Mouse (Mus musculus) liver, postnatal 0 days (tissue): ENCODE data around the gene Nrxn1. TPM values are rescaled to one million over a fixed set of nuclear protein-coding genes. Genes with fewer than 3 reads are reported as not detected.

Experiments
- ATAC-seq: fragments of 200-750 bp; cut with Nextera tagmentation; 2 replicates; pipeline ENCODE4 v1.8.0; 2017; ENCODE audit warnings: mild to moderate bottlenecking, moderate library complexity
- DNase-seq: peaks from one replicate; pipeline ENCODE4 v3.0.0-alpha.2; 2016
- H3K27ac ChIP-seq: fragments of 300-500 bp; sonication (generic); 2 replicates; pipeline ENCODE4 v1.5.1; 2014; ENCODE audit warnings: antibody characterized with exemption, moderate library complexity, mild to moderate bottlenecking, low read depth
- H3K27me3 ChIP-seq: fragments of 300-500 bp; sonication (generic); 2 replicates; pipeline ENCODE4 v1.6.1; 2014; ENCODE audit warnings: low read length, control low read depth, mixed read lengths; ENCODE audit not compliant: insufficient read depth
- H3K36me3 ChIP-seq: fragments of 300-500 bp; sonication (generic); replicated peaks from 2 replicates; pipeline ENCODE4 v1.6.1; 2014; ENCODE audit warnings: mild to moderate bottlenecking, control low read depth, low read length, moderate library complexity, mixed read lengths; ENCODE audit not compliant: insufficient read depth
- H3K4me1 ChIP-seq: fragments of 300-500 bp; sonication (generic); 2 replicates; pipeline ENCODE4 v1.6.1; 2014; ENCODE audit warnings: antibody characterized with exemption, mild to moderate bottlenecking, control low read depth; ENCODE audit not compliant: insufficient read depth
- H3K4me2 ChIP-seq: fragments of 300-500 bp; sonication (generic); 2 replicates; pipeline ENCODE4 v1.6.1; 2014; ENCODE audit warnings: low read depth, mild to moderate bottlenecking, low read length, moderate library complexity, mixed read lengths
- H3K4me3 ChIP-seq: fragments of 300-500 bp; sonication (generic); 2 replicates; pipeline ENCODE4 v1.5.1; 2014; ENCODE audit warnings: low read depth, low read length
- H3K9ac ChIP-seq: fragments of 300-500 bp; sonication (generic); replicated peaks from 2 replicates; pipeline ENCODE4 v1.6.1; 2014; ENCODE audit warnings: mild to moderate bottlenecking, moderate library complexity
- H3K9me3 ChIP-seq: fragments of 300-500 bp; sonication (generic); 2 replicates; pipeline ENCODE4 v1.6.1; 2016; ENCODE audit warnings: mild to moderate bottlenecking, control low read depth, low read length, mixed read lengths
- CTCF ChIP-seq: sonication (generic); IDR thresholded peaks from 2 replicates; pipeline ENCODE4 v1.5.1; 2016; ENCODE audit warnings: antibody characterized with exemption, low read depth
- EP300 ChIP-seq: IDR thresholded peaks from 2 replicates; pipeline ENCODE4 v1.6.1; 2016; ENCODE audit warnings: antibody characterized with exemption, low read depth, mild to moderate bottlenecking
- WGBS: fragments of 180-500 bp; shearing (Covaris S2); extraction: QIAGEN DNeasy Blood & Tissue Kit; methylation state at CpG from one replicate; pipeline ENCODE4 v1.1.7; 2014; ENCODE audit not compliant: insufficient replicate concordance; 5-methylcytosine and 5-hydroxymethylcytosine counted together
- polyA plus RNA-seq: library from polyadenylated mRNA; unstranded; fragments of >200 nt; fragmentation: Nextera tagmentation; extraction: Ambion mirVana; gene quantifications from 2 replicates; pipeline ENCODE4 v1.2.1, GENCODE M21; 2015

Nrxn1 gene
- polyA plus RNA-seq, 1 experiment from 2014 or later = 0.41 TPM

GRCm38 (mm10) chr17:90196772-90197171 lies 896.1 kb downstream of the Nrxn1 start:
- no peaks in the 10 kb centered on the region for H3K27me3 ChIP-seq
- no peak for TF ChIP-seq CTCF
- TF ChIP-seq EP300 = no peak
- 24% methylated on average over 1 of the region's 1 CpGs for WGBS

GRCm38 (mm10) chr17:90141602-90142001 lies 951.3 kb downstream of the Nrxn1 start:
- H3K36me3 ChIP-seq = no peaks in the 10 kb centered on the region
- H3K27ac ChIP-seq = no peak overlapping the region
- no peak overlapping the region for H3K4me2 ChIP-seq
- H3K27me3 ChIP-seq = no peaks in the 10 kb centered on the region
- H3K9ac ChIP-seq = no peak overlapping the region
- peak; percentile 34 for TF ChIP-seq CTCF
- no peak for TF ChIP-seq EP300
- DNase-seq = peak; percentile 15
- no peaks in the 10 kb centered on the region for H3K4me1 ChIP-seq
- no peak overlapping the region for H3K4me3 ChIP-seq
- no peak for ATAC-seq
- H3K9me3 ChIP-seq = no peaks in the 10 kb centered on the region
- WGBS = 49% methylated on average over 4 of the region's 4 CpGs

More at GRCm38 (mm10) chr17:90196772-90197171, 896.1 kb downstream of the Nrxn1 start:
- no peaks in the 10 kb centered on the region for H3K9me3 ChIP-seq
- H3K4me1 ChIP-seq = no peaks in the 10 kb centered on the region
- H3K27ac ChIP-seq = no peak overlapping the region
- ATAC-seq (no peak), DNase-seq (no peak)
- no peak overlapping the region for H3K4me3 ChIP-seq
- H3K4me2 ChIP-seq = no peak overlapping the region
- no peak overlapping the region for H3K9ac ChIP-seq
- H3K36me3 ChIP-seq = no peaks in the 10 kb centered on the region

GRCm38 (mm10) chr17:90130836-90131235 lies 962.0 kb downstream of the Nrxn1 start:
- no peak for DNase-seq

GRCm38 (mm10) chr17:90129183-90129582 lies 963.7 kb downstream of the Nrxn1 start:
- Histone ChIP-seq H3K4me2 (no peak overlapping the region), H3K27me3 (no peaks in the 10 kb centered on the region), H3K36me3 (no peaks in the 10 kb centered on the region), H3K27ac (no peak overlapping the region), H3K9me3 (no peaks in the 10 kb centered on the region), H3K4me1 (no peaks in the 10 kb centered on the region), H3K4me3 (no peak overlapping the region), H3K9ac (no peak overlapping the region)
- no peak for ATAC-seq
- no peak for DNase-seq
- 70% methylated on average over 2 of the region's 2 CpGs for WGBS
- TF ChIP-seq EP300 (no peak), CTCF (no peak)

More at GRCm38 (mm10) chr17:90130836-90131235, 962.0 kb downstream of the Nrxn1 start:
- Histone ChIP-seq H3K4me2 (no peak overlapping the region), H3K27me3 (no peaks in the 10 kb centered on the region), H3K36me3 (no peaks in the 10 kb centered on the region), H3K9me3 (no peaks in the 10 kb centered on the region), H3K27ac (no peak overlapping the region), H3K4me1 (no peaks in the 10 kb centered on the region), H3K4me3 (no peak overlapping the region), H3K9ac (no peak overlapping the region)
- no peak for ATAC-seq
- 54% methylated on average over 12 of the region's 12 CpGs for WGBS
- TF ChIP-seq EP300 (no peak), CTCF (no peak)

- DNase-seq = no peak
- no peak overlapping the region for H3K4me3 ChIP-seq
- no peaks in the 10 kb centered on the region for H3K36me3 ChIP-seq
- 67% methylated on average over 1 of the region's 1 CpGs for WGBS
- no peak for TF ChIP-seq EP300
- no peak for TF ChIP-seq CTCF
- ATAC-seq = no peak
- no peaks in the 10 kb centered on the region for H3K4me1 ChIP-seq
- H3K27ac ChIP-seq = no peak overlapping the region
- H3K27me3 ChIP-seq = no peaks in the 10 kb centered on the region
- H3K4me2 ChIP-seq = no peak overlapping the region
- H3K9ac ChIP-seq = no peak overlapping the region
- no peaks in the 10 kb centered on the region for H3K9me3 ChIP-seq
These were observed 965.3 kb downstream of the Nrxn1 start for GRCm38 (mm10) chr17:90127561-90127960.

GRCm38 (mm10) chr17:90122796-90123481 lies 969.9 kb downstream of the Nrxn1 start:
- Histone ChIP-seq H3K27me3 (no peaks in the 10 kb centered on the region), H3K4me3 (no peak overlapping the region), H3K9ac (no peak overlapping the region), H3K36me3 (no peaks in the 10 kb centered on the region), H3K27ac (no peak overlapping the region), H3K4me1 (no peaks in the 10 kb centered on the region), H3K4me2 (no peak overlapping the region), H3K9me3 (no peaks in the 10 kb centered on the region)
- TF ChIP-seq CTCF = no peak
- TF ChIP-seq EP300 = no peak
- 67% methylated on average over 5 of the region's 5 CpGs for WGBS
- ATAC-seq = no peak
- no peak for DNase-seq

GRCm38 (mm10) chr17:90116241-90116640 lies 976.6 kb downstream of the Nrxn1 start:
- no peaks in the 10 kb centered on the region for H3K4me1 ChIP-seq
- TF ChIP-seq EP300 = no peak
- TF ChIP-seq CTCF = no peak

More at GRCm38 (mm10) chr17:90116241-90116640, 976.6 kb downstream of the Nrxn1 start:
- H3K27ac ChIP-seq = no peak overlapping the region
- no peak for DNase-seq
- no peaks in the 10 kb centered on the region for H3K9me3 ChIP-seq
- no peak for ATAC-seq
- H3K27me3 ChIP-seq = no peaks in the 10 kb centered on the region
- no peak overlapping the region for H3K9ac ChIP-seq
- no peak overlapping the region for H3K4me2 ChIP-seq
- H3K4me3 ChIP-seq = no peak overlapping the region
- H3K36me3 ChIP-seq = no peaks in the 10 kb centered on the region
- WGBS = 53% methylated on average over 2 of the region's 2 CpGs
